Mouse (Mus musculus) Muller cell, postnatal 12 days (primary cell): ENCODE data around the gene Acaca.
A peak's percentile ranks its signal among the peaks of the same experiment; 100 is the strongest.

Experiments
- DNase-seq: peaks from one replicate; pipeline ENCODE4 v3.0.0-alpha.2; 2015; ENCODE audit errors: inconsistent ontology term

Gene Acaca

GRCm38 (mm10) chr11:84243562-84243961 lies 114.1 kb downstream of the Acaca start:
- DNase-seq, result peak; percentile 23

DNA sequence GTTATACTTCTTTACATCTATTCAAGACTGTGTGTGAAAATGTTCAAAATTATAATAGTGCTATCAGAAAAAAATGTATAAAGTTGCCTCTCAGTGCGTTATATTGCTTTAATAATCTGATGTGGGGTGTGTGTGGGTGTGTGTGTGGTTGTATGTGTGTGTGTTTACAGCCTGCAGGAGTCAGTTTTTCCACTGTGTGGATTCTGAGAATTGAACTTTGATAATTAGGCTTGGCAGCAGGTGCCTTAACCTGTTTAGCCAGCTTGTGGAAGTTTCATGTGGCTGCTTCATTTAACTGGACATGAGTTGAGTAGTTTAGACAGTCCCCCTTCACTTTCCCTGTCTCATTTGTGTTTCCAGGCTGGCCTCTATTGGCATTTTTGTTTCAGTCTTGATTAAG lies 117.9 kb downstream of the Acaca start:
- peak; percentile 9 for DNase-seq

- no peak for DNase-seq
Measured at GRCm38 (mm10) chr11:84251170-84251569, 121.7 kb downstream of the Acaca start.

DNA sequence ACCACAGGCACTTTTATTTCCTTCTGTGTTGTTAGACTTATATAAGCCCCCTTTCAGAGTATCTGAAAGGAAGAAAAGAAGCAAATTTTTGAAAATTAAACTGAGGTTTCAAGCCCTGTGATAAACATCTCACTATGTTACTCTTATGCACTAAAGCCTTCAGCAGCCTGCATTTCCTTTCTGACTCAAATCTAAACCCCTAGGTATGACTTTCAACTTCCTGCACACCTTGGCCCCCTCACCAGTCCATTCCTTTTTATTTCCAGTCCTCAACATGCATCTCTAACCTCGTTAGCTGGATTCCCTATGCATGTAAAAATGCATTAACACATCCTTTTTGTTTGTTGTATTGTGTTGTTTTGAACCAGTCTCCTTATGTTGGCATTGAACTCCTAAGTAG lies 123.0 kb downstream of the Acaca start:
- DNase-seq, result no peak

GRCm38 (mm10) chr11:84255879-84256278 lies 126.4 kb downstream of the Acaca start:
- no peak for DNase-seq

DNA sequence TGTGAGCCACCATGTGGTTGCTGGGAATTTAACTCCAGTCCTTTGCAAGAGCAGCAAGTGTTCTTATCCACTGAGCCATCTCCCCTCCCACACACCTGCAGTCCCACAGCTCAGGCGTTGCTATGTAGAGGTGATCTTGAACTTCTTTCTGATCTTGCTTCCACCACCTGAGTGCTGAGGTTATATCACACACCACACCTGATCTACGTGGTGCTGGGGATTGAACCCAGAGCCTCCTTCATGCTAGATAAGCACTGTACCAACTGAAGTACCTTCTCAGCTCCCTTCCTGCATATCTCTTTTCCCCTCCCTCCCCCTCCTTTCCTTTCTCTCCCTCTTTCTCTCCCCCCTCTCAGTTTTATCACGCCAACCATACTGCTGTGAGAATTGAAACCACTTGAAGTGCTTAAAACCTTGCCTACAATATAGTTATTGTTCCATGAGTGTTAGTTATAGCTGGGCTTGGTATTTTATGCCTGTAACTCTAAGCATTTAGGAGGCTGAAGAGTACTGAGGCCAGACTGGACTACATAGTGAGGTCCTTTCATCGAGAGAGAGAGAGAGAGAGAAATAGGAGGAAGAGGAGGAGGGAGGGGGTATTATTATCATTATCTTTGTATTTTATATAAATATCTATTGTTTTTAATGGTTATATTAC lies 128.7 kb downstream of the Acaca start:
- DNase-seq, result no peak

DNA sequence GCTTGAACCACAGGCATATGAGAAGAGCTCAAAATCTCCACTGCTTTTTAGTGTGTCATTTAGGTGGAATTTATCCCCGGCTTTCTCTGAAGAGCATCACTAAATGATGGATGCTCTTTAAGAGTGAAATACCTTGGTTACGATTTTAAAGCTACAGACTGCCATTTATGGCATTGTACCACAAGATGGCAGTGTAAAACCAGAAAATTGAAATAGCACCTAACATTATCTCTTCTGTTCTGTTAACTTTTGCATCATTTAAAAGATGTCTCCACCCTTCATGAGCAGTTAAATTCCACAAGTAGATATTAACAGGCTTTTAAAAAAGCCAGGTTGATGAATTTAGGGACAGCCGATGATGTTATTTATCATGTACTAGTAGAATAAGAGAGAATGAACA lies 135.0 kb downstream of the Acaca start:
- peak; percentile 17 for DNase-seq

GRCm38 (mm10) chr11:84268068-84268467 lies 138.6 kb downstream of the Acaca start:
- no peak for DNase-seq

- no peak for DNase-seq
Measured at GRCm38 (mm10) chr11:84270511-84270910, 141.0 kb downstream of the Acaca start.

- no peak for DNase-seq
Measured at GRCm38 (mm10) chr11:84271948-84272347, 142.5 kb downstream of the Acaca start.

DNA sequence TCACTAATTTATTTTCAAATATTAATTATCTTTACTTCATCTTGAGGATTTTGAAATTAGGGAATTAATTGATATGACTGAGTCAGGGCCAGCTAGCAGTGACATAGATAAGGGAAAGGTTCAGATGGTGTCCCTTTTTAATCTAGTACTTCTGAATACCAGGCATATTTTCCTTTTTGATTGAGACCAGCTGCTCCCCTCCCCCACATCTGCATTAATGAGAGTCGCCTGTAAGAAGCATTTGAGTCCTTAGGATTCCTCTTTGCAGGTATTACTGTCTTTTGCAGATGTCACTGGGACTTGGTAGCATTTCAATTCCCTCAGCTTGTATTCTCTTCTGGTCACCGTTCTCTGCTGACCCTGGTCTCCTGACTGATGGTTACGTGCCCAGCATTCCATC lies 143.1 kb downstream of the Acaca start:
- DNase-seq, result no peak

- DNase-seq, result no peak
Measured at GRCm38 (mm10) chr11:84276979-84277378, 147.5 kb downstream of the Acaca start.

DNA sequence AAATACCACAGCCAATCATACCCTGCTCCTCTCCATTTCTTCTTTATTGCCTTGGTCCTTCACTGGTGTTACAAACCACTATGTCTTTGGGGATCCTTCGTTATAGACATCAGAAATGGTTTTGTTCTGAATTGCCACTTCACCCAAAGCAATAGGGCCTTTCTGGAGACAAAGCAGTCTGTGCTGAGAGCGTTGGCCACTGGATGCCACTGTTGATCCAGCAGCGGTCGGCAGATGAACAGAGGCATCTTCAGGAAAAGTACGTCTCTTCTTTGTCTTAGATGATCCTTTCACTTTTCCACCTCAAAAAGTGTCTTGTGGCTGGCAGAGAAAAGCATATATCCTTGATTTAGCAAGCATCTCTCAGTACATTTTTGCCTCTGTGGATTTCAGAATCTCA lies 151.8 kb downstream of the Acaca start:
- DNase-seq, result no peak

DNA sequence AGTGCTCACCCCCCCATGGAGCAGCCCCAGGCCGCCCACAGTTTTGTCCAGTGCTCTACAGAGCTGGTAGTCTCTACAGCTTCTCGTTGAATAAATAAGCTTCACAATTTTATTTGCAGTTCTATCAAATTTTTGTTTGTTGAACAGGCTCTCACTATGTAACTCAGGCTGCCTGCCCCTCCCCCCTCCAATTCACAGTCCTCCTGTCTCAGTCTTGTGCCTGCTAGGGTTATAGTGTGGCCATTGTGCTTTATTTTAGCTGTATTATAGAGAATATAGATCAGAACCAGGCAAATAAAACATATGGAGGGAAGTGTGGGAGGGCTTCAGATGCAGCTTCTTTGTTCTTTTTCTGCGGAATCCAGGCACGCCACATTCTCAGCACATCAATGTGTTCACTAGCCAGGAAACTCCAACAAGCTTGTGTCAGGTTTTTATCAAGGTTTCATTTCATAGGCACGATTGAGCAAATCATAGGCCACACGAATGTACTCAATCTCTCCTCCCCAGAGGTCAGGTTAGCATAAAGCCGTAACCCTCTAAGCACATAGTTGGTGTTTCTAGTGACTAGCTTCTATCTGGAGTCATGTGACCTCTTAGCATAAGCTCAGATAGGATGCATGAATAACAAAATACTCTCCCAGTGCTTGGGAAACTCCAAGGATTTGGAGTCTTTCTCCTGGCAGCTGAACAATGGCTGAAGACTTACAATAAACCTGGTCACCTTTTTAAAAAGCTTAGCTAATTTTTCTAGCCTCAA lies 153.7 kb downstream of the Acaca start:
- no peak for DNase-seq

- DNase-seq, result no peak
Measured at GRCm38 (mm10) chr11:84290781-84291180, 161.3 kb downstream of the Acaca start.

DNA sequence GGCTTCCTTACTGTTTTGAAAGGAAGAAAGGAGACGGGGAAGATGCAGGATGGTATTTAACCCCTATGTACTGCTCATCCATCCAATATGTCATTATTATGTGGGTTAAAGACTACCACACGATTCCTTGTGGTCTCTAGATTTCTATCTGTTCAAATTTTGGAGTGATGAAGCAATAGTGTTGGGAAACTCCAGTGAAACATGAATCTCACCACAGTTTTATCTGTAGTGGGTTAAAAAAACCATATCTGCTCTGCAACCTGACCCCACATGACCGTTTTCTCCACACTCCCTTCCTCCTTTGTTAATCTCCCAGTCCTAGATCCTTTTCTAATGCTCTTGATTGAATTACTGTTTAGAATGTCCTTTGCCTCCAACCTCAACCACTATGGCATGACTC lies 163.1 kb downstream of the Acaca start:
- no peak for DNase-seq

DNA sequence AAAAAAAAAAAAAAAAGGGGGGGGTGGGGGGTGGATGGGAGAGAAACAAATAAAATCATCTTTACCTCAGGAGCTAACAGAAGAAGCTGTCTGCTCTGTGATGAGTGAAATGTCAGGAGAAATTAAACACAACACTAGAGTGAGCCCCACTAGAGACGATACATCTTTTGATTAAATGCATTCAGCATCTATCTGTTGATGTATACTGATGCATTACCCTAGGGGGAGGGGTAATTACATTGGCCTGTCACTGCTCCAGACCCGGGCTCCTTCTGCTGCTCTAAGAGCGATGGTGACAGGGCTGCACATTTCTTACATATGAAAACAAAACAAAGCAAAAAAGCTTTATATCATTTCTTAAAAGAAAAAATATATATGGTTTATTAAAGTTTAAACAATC lies 163.8 kb downstream of the Acaca start:
- no peak for DNase-seq

- DNase-seq, result no peak
Measured at GRCm38 (mm10) chr11:84296337-84296736, 166.9 kb downstream of the Acaca start.

GRCm38 (mm10) chr11:84305474-84305873 lies 176.0 kb downstream of the Acaca start:
- DNase-seq, result no peak

GRCm38 (mm10) chr11:84306158-84306742 lies 176.8 kb downstream of the Acaca start:
- DNase-seq, result peak; percentile 34

- no peak for DNase-seq
Measured at GRCm38 (mm10) chr11:84324032-84324752, 194.7 kb downstream of the Acaca start.

DNA sequence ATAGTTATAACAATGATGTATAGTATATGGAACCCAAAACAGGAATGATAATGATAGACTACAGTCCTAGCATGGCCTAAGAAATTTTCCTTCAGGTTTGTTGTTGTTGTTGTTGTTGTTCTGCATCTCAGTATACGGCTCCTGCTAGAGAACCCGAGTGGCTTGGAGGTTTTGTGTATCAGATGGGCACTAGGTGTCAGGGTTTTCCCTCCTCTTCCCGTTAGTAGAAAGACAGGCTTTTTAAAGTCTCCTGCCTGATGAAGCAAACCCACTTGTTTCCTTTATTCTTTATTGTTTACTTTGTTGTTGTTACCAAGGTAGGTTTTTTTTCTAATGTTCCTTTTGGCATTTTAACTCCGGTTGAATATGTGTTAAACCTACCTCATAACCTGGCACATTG lies 197.6 kb downstream of the Acaca start:
- no peak for DNase-seq
